Mouse (Mus musculus): Measurements from ENCODE around the gene Kcnj2.

- TF ChIP-seq EP300 (IDR thresholded peaks at IDR 0.05; ENCODE audit: low read depth) (no peak), CTCF (IDR thresholded peaks at IDR 0.05; ENCODE audit: low read depth) (no peak)
These were observed 34.2 kb downstream of the Kcnj2 start for GRCm38 (mm10) chr11:111100131-111100530.
